ENCODE assay signal across 13 mouse cellular contexts in the genomic region with DNA sequence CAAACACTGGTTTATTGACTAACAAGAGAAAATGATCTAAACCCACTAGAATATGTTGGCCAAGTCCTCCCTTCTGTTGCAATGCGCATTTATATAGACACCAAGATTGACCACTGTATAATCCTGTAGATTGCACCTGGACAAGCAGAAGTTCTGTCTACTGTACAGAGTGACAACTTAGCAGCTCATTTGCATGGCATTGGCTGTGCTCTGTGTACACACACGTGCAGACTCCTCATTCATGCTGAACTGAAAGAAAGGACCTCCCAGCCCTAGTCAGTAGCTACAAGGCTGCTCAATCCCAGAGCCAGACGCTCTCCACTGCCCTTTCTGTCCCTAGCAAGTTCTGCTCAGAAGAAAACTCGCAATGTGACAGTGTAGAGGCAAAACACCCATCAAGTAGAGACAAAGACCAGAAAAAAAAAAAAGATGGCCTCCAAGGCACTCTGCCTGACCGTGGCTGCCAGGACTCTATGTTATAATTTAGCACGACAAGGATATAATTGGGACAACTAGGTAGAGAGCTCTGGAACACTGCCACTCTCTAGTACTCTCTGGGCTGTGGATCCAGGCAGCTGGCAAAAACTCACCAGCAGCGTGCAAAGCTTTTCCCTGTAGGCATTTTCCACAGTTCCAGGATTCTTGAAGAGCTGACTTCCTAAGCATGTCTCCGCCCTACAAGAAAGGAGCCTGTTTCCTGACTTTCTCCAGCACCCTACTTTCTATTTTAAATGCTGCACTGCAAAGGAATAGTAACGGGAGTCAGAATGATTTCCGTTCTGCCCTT.
DNase-seq lines count a peak whose midpoint lies in the region; ATAC-seq and TF ChIP-seq lines count a peak whose summit lies in the region.
"Had no signal": no experiment of that assay in that cellular context is flagged by ENCODE, and none has a peak within 500 bp of the region (broad histone marks: within the 10 kb centered on the region; RNA-seq: fewer than 3 reads in every experiment).

No protein-coding gene starts in this region.

- ATAC-seq in midbrain, postnatal 0 days (ENCODE audit: low FRiP score): no peak
- ATAC-seq in midbrain, embryonic 14.5 days (ENCODE audit: low FRiP score, low TSS enrichment): no peak
- no peak for ATAC-seq in heart, embryonic 15.5 days (replicated peaks; ENCODE audit: insufficient number of reproducible peaks, insufficient read depth, low FRiP score, low read depth)
- ATAC-seq: intestine, postnatal 0 days had no signal

- TF ChIP-seq CTCF in midbrain, postnatal 0 days (IDR thresholded peaks at IDR 0.05): no peak

- DNase-seq in frontal cortex, adult 2 months (ENCODE audit: extremely low spot score in 1 of 2, low spot score in 1 of 2): peak; percentile 20 to 58
- DNase-seq in frontal cortex, postnatal 10 days (ENCODE audit: low spot score in 2 of 2): no peak
- DNase-seq in midbrain, postnatal 0 days (ENCODE audit: low spot score): peak; percentile 6
- DNase-seq in midbrain, embryonic 14.5 days: no peak
- peak; percentile 29 to 47 for DNase-seq in right cerebral cortex, postnatal 10 days (ENCODE audit: low spot score in 2 of 2)
- DNase-seq in cerebellum, postnatal 25 days: no peak
- DNase-seq in gastrocnemius, adult 8-10 months (ENCODE audit: low spot score in 2 of 2): no peak
- DNase-seq: gastrocnemius, postnatal 14 days; lung, postnatal 10 days; retina, postnatal 1 day had no signal

- no peak overlapping the region for H3K9ac ChIP-seq in midbrain, postnatal 0 days (replicated peaks; ENCODE audit: low read length, poor library complexity, severe bottlenecking)
- H3K9ac ChIP-seq in midbrain, embryonic 14.5 days (replicated peaks; ENCODE audit: low read length): no peak overlapping the region
- no peak overlapping the region for H3K9ac ChIP-seq in heart, embryonic 15.5 days
- H3K9ac ChIP-seq: limb, embryonic 12.5 days had no signal

- H3K9me3 ChIP-seq in midbrain, postnatal 0 days (ENCODE audit: low read length): no peaks in the 10 kb centered on the region
- H3K9me3 ChIP-seq in midbrain, embryonic 14.5 days (ENCODE audit: control insufficient read depth, low read length): no peaks in the 10 kb centered on the region
- no peaks in the 10 kb centered on the region for H3K9me3 ChIP-seq in heart, embryonic 15.5 days (replicated peaks)
- H3K9me3 ChIP-seq: limb, embryonic 12.5 days had no signal

- no peaks in the 10 kb centered on the region for H3K27me3 ChIP-seq in midbrain, postnatal 0 days (ENCODE audit: insufficient read depth, low read length)
- no peaks in the 10 kb centered on the region for H3K27me3 ChIP-seq in midbrain, embryonic 14.5 days (ENCODE audit: control insufficient read depth, insufficient read depth, low read length)
- H3K27me3 ChIP-seq in heart, embryonic 15.5 days: no peaks in the 10 kb centered on the region
- H3K27me3 ChIP-seq: limb, embryonic 12.5 days had no signal

- no peaks in the 10 kb centered on the region for H3K36me3 ChIP-seq in midbrain, postnatal 0 days (ENCODE audit: insufficient read depth, low read length)
- no peaks in the 10 kb centered on the region for H3K36me3 ChIP-seq in midbrain, embryonic 14.5 days (ENCODE audit: control insufficient read depth, insufficient read depth, low read length)
- H3K36me3 ChIP-seq in heart, embryonic 15.5 days: no peaks in the 10 kb centered on the region
- H3K36me3 ChIP-seq: limb, embryonic 12.5 days had no signal

- 72% methylated on average over 10 of the region's 10 CpGs for WGBS in midbrain, postnatal 0 days
- 83% methylated on average over 10 of the region's 10 CpGs for WGBS in midbrain, embryonic 14.5 days
- 71% methylated on average over 10 of the region's 10 CpGs for WGBS in heart, embryonic 15.5 days

- no peak overlapping the region for H3K4me3 ChIP-seq in midbrain, postnatal 0 days (ENCODE audit: low read depth, low read length)
- H3K4me3 ChIP-seq in midbrain, embryonic 14.5 days (replicated peaks; ENCODE audit: low read depth, low read length): no peak overlapping the region
- H3K4me3 ChIP-seq in heart, embryonic 15.5 days: no peak overlapping the region
- H3K4me3 ChIP-seq: limb, embryonic 12.5 days had no signal

- no peak overlapping the region for H3K27ac ChIP-seq in midbrain, postnatal 0 days (ENCODE audit: low read depth, low read length)
- H3K27ac ChIP-seq in midbrain, embryonic 14.5 days (replicated peaks; ENCODE audit: low read depth, low read length): no peak overlapping the region
- H3K27ac ChIP-seq in heart, embryonic 15.5 days: 0 out of 2 replicates have a peak overlapping the region, but pooled peaks have one; percentile 17
- H3K27ac ChIP-seq: limb, embryonic 12.5 days had no signal

- H3K4me2 ChIP-seq in midbrain, postnatal 0 days (ENCODE audit: low read depth, low read length, poor library complexity, severe bottlenecking): no peak overlapping the region
- H3K4me2 ChIP-seq in midbrain, embryonic 14.5 days (ENCODE audit: low read length): no peak overlapping the region
- H3K4me2 ChIP-seq in heart, embryonic 15.5 days: no peak overlapping the region
- H3K4me2 ChIP-seq: limb, embryonic 12.5 days had no signal

- no peaks in the 10 kb centered on the region for H3K4me1 ChIP-seq in midbrain, postnatal 0 days (ENCODE audit: insufficient read depth, low read length)
- no peaks in the 10 kb centered on the region for H3K4me1 ChIP-seq in midbrain, embryonic 14.5 days (ENCODE audit: control insufficient read depth, insufficient read depth, low read length)
- no peaks in the 10 kb centered on the region for H3K4me1 ChIP-seq in heart, embryonic 15.5 days (replicated peaks)
- H3K4me1 ChIP-seq: limb, embryonic 12.5 days had no signal

Comparison
In these comparisons a context has a peak if more than half of its experiments do, and no peak if none do; other contexts are left out.
1. DNase-seq: peak in frontal cortex, adult 2 months (2 of 2), midbrain, postnatal 0 days (single experiment) and right cerebral cortex, postnatal 10 days (2 of 2); none in frontal cortex, postnatal 10 days (0 of 2), midbrain, embryonic 14.5 days (single experiment), cerebellum, postnatal 25 days (0 of 2) and gastrocnemius, adult 8-10 months (0 of 2).